Mouse (Mus musculus) G1E-ER4 (cell line): Measurements from ENCODE around the gene 1810024B03Rik. TPM values are rescaled to one million over a fixed set of nuclear protein-coding genes. Genes with fewer than 3 reads are reported as not detected.

Experiments used
- GATA1 ChIP-seq: IDR thresholded peaks from one replicate; pipeline ENCODE4 v1.8.0; 2012; ENCODE audit warnings: low read length, inconsistent platforms
- polyA plus RNA-seq: library from polyadenylated mRNA; stranded (reverse); fragments of >175 nt; gene quantifications from 2 replicates; pipeline ENCODE4 v1.2.3, GENCODE M21; 2012

Gene 1810024B03Rik
- 0.03 and 0.09 TPM in 2 replicates for polyA plus RNA-seq

- TF ChIP-seq GATA1: no peak
Measured at GRCm38 (mm10) chr2:127207547-127208451, at the start of gene 1810024B03Rik, which contains the start of gene Snrnp200. TSS of gene 1810024B03Rik (minus strand) at chr2:127208280. TSS of gene Snrnp200 (plus strand) at chr2:127208386.

GRCm38 (mm10) chr2:127255294-127255693 lies 47.2 kb upstream of the 1810024B03Rik start:
- TF ChIP-seq GATA1: no peak

- no peak for TF ChIP-seq GATA1
Measured at GRCm38 (mm10) chr2:127254604-127255134, 46.6 kb upstream of the 1810024B03Rik start.

- TF ChIP-seq GATA1: no peak
Measured at GRCm38 (mm10) chr2:127252787-127253186, 44.7 kb upstream of the 1810024B03Rik start.

GRCm38 (mm10) chr2:127251880-127252527 lies 43.9 kb upstream of the 1810024B03Rik start:
- no peak for TF ChIP-seq GATA1

GRCm38 (mm10) chr2:127251457-127251856 lies 43.4 kb upstream of the 1810024B03Rik start:
- TF ChIP-seq GATA1: no peak

- no peak for TF ChIP-seq GATA1
Measured at GRCm38 (mm10) chr2:127250291-127251008, 42.4 kb upstream of the 1810024B03Rik start.

GRCm38 (mm10) chr2:127248334-127249004 lies 40.4 kb upstream of the 1810024B03Rik start:
- no peak for TF ChIP-seq GATA1

GRCm38 (mm10) chr2:127247592-127248333 lies 39.7 kb upstream of the 1810024B03Rik start, which contains the start of the genes Ciao1 and Tmem127:
TSS of gene Ciao1 (minus strand) at chr2:127247816.
TSS of gene Tmem127 (plus strand) at chr2:127247908.
- no peak for TF ChIP-seq GATA1

GRCm38 (mm10) chr2:127240065-127240464 lies 32.0 kb upstream of the 1810024B03Rik start:
- no peak for TF ChIP-seq GATA1

GRCm38 (mm10) chr2:127237897-127238610 lies 30.0 kb upstream of the 1810024B03Rik start:
- no peak for TF ChIP-seq GATA1

- TF ChIP-seq GATA1: no peak
Measured at GRCm38 (mm10) chr2:127225261-127225660, 17.2 kb upstream of the 1810024B03Rik start.

- TF ChIP-seq GATA1: no peak
Measured at GRCm38 (mm10) chr2:127217746-127218145, 9.7 kb upstream of the 1810024B03Rik start.

GRCm38 (mm10) chr2:127210701-127211100 lies 2.6 kb upstream of the 1810024B03Rik start:
- no peak for TF ChIP-seq GATA1

GRCm38 (mm10) chr2:127208452-127208769 lies 331 bp upstream of the 1810024B03Rik start:
- no peak for TF ChIP-seq GATA1
